In genomic region chr6:56284821-56285220, GRCm38 (mm10) we compare ENCODE assay signal across 18 mouse cellular contexts.
A peak's percentile ranks its signal among the peaks of the same experiment; 100 is the strongest.
DNase-seq lines count a peak whose midpoint lies in the region; TF ChIP-seq lines count a peak whose summit lies in the region.
"Had no signal": no experiment of that assay in that cellular context is flagged by ENCODE, and none has a peak within 500 bp of the region (broad histone marks: within the 10 kb centered on the region; RNA-seq: fewer than 3 reads in every experiment).

No protein-coding gene starts in this region.

- no peak overlapping the region for H3K4me3 ChIP-seq in CH12.LX (replicated peaks in 1 of 3; ENCODE audit: low read depth in 2 of 3, low read length in 2 of 3, poor library complexity in 1 of 3)

- in situ Hi-C loops in CH12.LX (cut with MboI; ENCODE audit: low pct_ligation_motif_present, low pct_unique_long_range_greater_than_20kb, low sequenced_read_pairs) = loop anchor here (10.0 kb wide), 1 partner anchor 140 kb away; no protein-coding TSS in a partner anchor

- H3K4me2 ChIP-seq in CH12.LX (ENCODE audit: insufficient read depth, low read depth, poor library complexity, severe bottlenecking) = peak overlapping the region; percentile 16; the same call in 1 of the 2 replicates

- no peaks in the 10 kb centered on the region for H3K9me3 ChIP-seq in CH12.LX (replicated peaks; ENCODE audit: low read length)
- H3K9me3 ChIP-seq: G1E had no signal

- no peak for TF ChIP-seq CTCF in CH12.LX (conservative IDR thresholded peaks at IDR 0.05 in 1 of 2, IDR thresholded peaks at IDR 0.05 in 1 of 2; ENCODE audit: low read depth in 2 of 2, low read length in 2 of 2)

- TF ChIP-seq EP300 in CH12.LX (IDR thresholded peaks at IDR 0.05; ENCODE audit: low read length) = peak; percentile 84

- H3K9ac ChIP-seq in CH12.LX (ENCODE audit: insufficient read depth, low read depth) = no peak overlapping the region

- H3K27me3 ChIP-seq in CH12.LX (replicated peaks) = no peaks in the 10 kb centered on the region
- H3K27me3 ChIP-seq: Patski had no signal

- no peak for TF ChIP-seq RAD21 in CH12.LX (IDR thresholded peaks at IDR 0.05; ENCODE audit: low read depth, low read length)

- no peaks in the 10 kb centered on the region for H3K36me3 ChIP-seq in CH12.LX (replicated peaks in 1 of 2; ENCODE audit: control insufficient read depth in 1 of 2, insufficient read depth in 1 of 2, low read length in 1 of 2)
- H3K36me3 ChIP-seq: G1E had no signal

- no peak for TF ChIP-seq POLR2A in CH12.LX (IDR thresholded peaks at IDR 0.05; ENCODE audit: low read depth, low read length)

- H3K79me2 ChIP-seq in CH12.LX (replicated peaks; ENCODE audit: control insufficient read depth, extremely low read depth, insufficient read depth, poor library complexity, severe bottlenecking) = no peaks in the 10 kb centered on the region

- dilution Hi-C loops in CH12.LX (cut with MboI; ENCODE audit: extremely low pct_ligation_motif_present, extremely low pct_unique_long_range_greater_than_20kb, low sequenced_read_pairs) = no loop called here

- DNase-seq in A20 (ENCODE audit: low read depth, low spot score) (peak; percentile 7), CH12.LX (ENCODE audit: extremely low read depth) (peak; percentile 91)
- no peak for DNase-seq in kidney, adult 9 months
- no peak for DNase-seq in natural killer cell, adult 2 months (ENCODE audit: low spot score in 2 of 2)
- DNase-seq: adrenal gland, adult 2 months; adrenal gland, adult 8-10 months; adrenal gland, postnatal 10 days; adrenal gland, postnatal 14 days; adrenal gland, postnatal 25 days; adrenal gland, postnatal 36 days; B cell, adult 2 months; cerebellum, adult 11 months; cerebellum, adult 11-12 months; cerebellum, adult 18-20 months; cerebellum, adult 2 months; cerebellum, adult 8-10 months had no signal

- H3K27ac ChIP-seq in CH12.LX (ENCODE audit: insufficient read depth, low read depth) = no peak overlapping the region

- H3K4me1 ChIP-seq in CH12.LX (ENCODE audit: control insufficient read depth in 1 of 2, insufficient read depth in 2 of 2) = peaks cover 3 to 18% of the 10 kb centered on the region in 2 experiments; a peak in 2 of 4 replicates

TF ChIP-seq in CH12.LX, 34 proteins besides CTCF, POLR2A, EP300 and RAD21:
- no peak for TF ChIP-seq MYC (IDR thresholded peaks at IDR 0.05; ENCODE audit: low read depth, low read length)
- TF ChIP-seq JUND (conservative IDR thresholded peaks at IDR 0.05; ENCODE audit: low read depth, low read length) = peak; percentile 99
- 0 out of 2 replicates have a peak, but pooled peaks have one; percentile 20 for TF ChIP-seq MEF2A (IDR thresholded peaks at IDR 0.05; ENCODE audit: borderline replicate concordance, low read depth, low read length)
- no peak for TF ChIP-seq NELFE (IDR thresholded peaks at IDR 0.05; ENCODE audit: low read depth, low read length)
- TF ChIP-seq IRF4 (IDR thresholded peaks at IDR 0.05; ENCODE audit: low read depth, low read length) = peak; percentile 49; the same call in 1 of the 2 replicates
- TF ChIP-seq JUN (IDR thresholded peaks at IDR 0.05; ENCODE audit: insufficient read depth, low read depth, low read length) = peak; percentile 97
- TF ChIP-seq ETS1 (conservative IDR thresholded peaks at IDR 0.05; ENCODE audit: low read depth, low read length) = peak; percentile 73

Comparison
In these comparisons a context has a peak if more than half of its experiments do, and no peak if none do; other contexts are left out.
1. DNase-seq: peak in A20 (single experiment) and CH12.LX (single experiment); none in kidney, adult 9 months (single experiment) and natural killer cell, adult 2 months (0 of 2).